Mouse (Mus musculus): Measurements from ENCODE around the gene Lrpprc.
A peak's percentile ranks its signal among the peaks of the same experiment; 100 is the strongest.
"Not testable (repeated sequence)": the region's sequence is repeated elsewhere in the genome, so short reads cannot be mapped to it uniquely, and the experiment has no call there.

The Lrpprc gene

DNA sequence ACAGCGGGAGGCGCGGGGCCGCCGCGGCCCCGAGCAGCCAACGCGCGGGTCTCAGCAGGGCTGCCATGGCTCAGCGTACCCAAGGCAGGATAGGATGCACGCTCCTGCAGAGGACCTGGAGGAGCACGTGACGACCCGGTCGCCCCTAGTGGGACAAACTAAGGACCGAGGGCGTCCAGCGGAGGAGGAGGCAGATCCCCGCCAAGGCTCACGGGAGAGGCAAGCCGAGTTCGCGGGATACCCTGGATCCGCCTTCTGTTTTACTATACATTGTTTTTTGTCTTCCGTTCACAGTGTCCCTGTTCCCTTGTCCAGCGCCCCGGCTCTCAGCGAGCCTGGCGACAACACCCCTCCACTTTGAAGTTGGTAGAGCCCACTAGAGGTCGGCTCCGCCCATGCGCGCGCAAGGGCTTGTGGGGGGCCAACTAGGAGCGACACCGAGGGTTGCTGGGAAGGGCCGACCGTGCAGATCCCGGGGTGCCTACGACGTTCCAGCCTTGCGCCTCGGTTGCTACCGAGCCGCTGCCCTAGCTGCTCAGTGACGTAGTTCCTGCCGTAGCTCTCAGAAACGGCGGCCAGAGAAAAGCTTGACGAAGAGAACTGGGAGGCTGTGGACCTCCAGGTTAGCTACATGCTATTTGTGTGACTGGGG, at the start of gene Lrpprc:
Gene Lrpprc (minus strand): TSS at position 343 of the 652 bp plus-strand sequence.
- DNase-seq (ENCODE audit: low spot score), result peak; percentile 96

DNA sequence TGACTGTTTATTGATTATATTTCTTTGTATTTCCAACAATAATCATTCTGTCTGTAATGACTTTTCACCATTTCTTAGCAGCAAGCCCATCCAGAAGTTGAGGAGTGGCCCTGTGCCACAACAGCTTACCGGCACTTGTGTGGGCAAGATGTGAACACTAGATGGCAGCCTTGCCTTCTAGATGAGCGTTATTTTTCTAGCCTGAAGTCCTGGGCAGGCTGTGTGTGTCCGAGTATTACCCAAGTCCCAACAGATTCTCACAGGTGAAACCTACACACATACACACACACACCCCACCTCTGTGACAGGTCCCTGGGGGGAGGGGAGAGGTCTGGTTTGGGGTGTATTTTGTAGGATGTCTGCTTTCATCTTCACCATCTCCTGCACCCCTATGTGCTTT, 47.2 kb upstream of the Lrpprc start:
- peak; percentile 92 for DNase-seq (ENCODE audit: low spot score)

DNA sequence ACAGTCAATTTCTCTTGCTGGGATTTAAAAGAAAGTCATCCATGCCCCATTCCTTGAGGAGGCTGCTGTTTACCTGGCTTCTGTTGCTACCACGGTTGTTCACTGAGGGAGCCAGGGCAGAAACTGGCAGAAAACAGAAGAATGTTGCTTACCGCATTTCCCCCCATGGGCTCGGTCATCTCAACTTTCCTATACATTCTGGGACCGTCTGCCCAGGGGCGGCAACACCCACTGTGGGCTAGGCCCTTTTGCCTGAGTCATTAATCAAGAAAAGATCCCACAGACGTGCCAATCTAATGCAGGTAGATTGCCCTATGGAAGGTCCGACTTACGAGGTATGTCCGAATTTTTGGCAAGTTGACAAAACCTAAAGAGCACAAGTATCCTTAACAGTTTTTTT, 44.7 kb upstream of the Lrpprc start:
- DNase-seq (ENCODE audit: low spot score), result no peak

DNA sequence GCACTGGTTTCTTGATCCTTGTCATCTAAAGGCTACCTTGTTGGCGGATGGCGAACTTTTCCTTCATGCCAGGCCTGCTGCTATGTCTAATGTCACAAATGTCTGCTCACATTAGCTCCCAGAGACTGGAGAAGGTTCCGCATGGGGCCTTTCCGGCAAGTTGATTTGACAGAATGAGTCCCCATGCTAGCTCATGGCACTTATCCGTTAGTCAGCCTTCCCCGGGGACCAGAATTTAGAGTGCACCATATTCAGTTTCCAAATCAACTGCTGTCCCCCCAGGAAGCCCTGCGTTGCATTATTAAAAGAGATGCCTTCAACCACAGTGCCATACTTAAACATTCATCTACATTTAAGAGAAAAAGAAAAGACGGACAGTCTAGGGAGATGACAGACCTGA, 41.8 kb upstream of the Lrpprc start:
- DNase-seq (ENCODE audit: low spot score), result no peak

DNA sequence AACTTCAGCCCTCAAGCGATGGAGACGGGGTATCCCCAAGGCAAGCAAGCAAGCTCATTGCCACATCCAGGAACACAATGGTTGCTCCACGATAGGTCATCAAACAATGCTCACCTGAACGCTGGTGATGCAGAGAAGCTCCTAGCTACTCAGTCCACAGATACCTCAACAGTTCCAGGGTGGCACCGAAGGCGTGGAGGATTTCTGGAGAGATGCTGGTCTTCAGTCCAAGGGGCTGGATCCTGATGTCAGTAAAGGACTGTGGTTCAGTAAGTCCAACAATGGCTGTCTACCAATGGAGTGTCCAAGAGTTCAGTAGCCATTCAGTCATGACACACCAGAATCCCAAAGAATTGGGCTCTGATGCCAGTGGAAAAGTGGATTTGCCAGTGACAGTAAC, 37.7 kb upstream of the Lrpprc start:
- no peak for DNase-seq (ENCODE audit: low spot score)

- peak; percentile 75 for DNase-seq (ENCODE audit: low spot score)
Measured at GRCm38 (mm10) chr17:84820603-84821002, 30.0 kb upstream of the Lrpprc start.

DNA sequence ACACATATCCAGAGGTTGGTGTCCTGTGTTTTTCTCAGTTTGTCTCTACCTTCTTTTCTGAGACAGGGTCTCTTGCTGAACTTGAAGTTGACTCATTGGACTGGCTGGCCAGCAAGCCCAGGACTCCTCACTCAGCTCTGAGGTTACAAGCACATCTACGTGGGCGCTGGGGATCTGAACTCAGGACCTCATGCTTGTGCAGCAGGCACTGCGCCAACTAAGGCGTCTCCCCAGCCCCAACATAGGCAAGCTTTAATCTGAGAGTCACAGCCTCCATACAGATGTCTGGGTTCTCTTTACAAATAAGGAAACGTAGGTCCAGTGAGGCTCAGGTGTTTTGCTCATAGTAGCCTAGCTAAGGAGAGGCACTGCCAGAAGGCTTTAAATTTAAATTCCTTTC, 27.8 kb upstream of the Lrpprc start:
- DNase-seq (ENCODE audit: low spot score), result no peak

- no peak for DNase-seq (ENCODE audit: low spot score)
Measured at GRCm38 (mm10) chr17:84816014-84816461, 25.4 kb upstream of the Lrpprc start.

DNA sequence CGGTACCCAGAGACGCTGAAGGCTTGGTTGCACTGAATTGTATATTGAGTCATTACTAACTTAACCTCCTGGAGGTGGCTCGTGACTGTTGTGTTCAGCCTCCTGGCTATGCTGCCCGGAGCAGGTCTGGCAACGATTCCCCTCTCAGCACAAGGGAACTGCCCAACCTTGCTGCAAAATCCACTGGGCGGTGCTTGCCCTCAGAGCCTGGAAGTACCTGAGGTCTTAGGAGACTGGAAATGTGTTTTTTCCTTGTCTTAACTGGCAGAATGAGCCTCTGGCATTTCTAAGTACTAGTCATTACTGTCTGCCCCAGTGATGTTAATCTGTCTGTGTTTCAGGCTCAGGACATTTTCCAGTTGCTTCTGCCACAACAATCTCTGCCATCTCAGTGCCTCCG, 24.3 kb upstream of the Lrpprc start:
- no peak for DNase-seq (ENCODE audit: low spot score)

DNA sequence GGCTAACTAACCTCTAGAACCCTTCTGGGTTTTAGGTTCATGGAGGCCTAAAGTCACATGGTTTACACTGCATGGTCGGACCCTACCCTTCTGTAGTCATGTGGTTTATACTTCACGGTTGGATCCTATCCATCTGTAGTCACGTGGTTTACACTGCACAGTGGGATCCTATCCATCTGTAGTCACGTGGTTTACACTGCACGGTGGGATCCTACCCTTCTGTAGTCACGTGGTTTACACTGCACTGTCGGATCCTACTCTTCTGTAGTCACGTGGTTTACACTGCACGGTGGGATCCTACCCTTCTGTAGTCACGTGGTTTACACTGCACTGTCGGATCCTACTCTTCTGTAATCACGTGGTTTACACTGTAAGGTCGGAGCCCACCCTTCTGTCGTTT, 23.6 kb upstream of the Lrpprc start:
- not testable (repeated sequence) for DNase-seq (ENCODE audit: low spot score)

- no peak for DNase-seq (ENCODE audit: low spot score)
Measured at GRCm38 (mm10) chr17:84792006-84792405, 1.4 kb upstream of the Lrpprc start.

- DNase-seq (ENCODE audit: low spot score), result peak; percentile 11
Measured at GRCm38 (mm10) chr17:84791156-84791555, 567 bp upstream of the Lrpprc start.

DNA sequence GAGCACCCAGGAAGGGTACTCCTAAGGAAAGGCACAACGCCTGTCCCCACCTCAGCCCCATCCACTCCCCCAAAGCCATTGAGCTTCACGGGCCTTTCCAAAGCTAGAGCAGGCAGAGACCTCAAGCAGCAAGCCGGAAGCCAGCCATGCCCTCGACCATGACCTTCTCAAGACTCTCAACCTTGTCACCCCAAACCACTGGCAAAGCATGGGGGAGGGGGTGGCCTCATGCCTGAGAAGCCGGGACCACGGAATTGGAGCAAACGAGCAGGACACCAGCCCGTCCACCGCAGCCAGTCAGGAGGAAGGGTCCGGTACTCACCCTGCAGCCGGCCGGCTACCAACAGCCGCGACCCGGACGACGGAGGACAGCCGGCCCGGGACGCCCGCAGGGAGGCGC, 546 bp downstream of the Lrpprc start:
- DNase-seq (ENCODE audit: low spot score), result no peak

DNA sequence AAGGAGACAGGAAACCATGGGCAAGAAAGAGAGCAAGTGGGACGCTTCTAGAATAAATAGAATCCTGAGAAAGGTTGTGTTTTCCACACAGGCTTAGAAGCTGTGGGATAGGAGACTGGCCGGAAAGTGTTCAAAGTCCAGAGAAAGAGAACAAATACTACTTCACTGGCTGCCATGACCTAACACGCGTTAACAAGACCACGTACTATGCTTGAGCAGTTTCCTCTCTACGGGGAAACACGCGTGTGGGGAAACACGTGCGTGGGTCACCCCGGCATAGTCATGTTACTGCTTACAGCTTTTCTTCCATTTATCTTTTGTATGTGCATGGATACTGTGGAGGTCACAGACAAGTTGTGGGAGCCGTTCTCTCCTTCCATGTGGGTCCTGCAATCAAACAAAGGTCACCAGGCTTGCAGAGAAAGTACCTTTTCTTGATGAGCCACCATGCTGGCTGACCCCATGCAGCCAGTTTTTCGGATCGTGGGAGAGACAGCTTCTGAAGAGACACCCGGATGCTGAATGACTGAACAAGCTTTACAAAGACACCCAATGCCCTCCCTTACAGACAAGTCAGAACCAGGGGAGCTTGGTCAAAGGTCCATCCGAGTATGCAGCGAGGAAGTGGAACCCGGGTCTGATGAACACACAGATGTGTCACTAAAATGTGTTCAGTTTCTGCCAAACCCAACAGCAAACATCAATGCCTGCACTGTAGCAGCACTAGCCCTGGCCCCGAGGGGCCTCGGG, 2.0 kb downstream of the Lrpprc start:
- no peak for DNase-seq (ENCODE audit: low spot score)

DNA sequence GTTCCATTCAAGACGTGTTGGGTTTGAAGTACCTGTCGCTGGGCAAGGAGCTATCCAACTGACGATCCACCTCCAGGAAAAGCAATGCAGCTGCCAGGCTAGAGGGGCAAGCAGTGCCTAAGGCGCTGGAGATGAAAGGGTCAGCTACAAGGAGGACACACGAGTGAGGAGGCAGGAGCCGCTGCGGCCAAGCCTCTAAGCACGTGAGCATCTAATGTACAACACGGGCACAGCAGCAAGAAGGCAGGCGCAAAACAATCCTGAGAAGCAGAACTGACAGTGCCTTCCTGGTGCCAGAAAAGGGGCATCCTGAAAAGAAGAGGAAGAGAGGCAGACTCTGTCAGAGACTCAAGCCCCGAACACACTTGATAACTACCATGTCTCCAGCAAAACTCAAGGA, 3.1 kb downstream of the Lrpprc start:
- no peak for DNase-seq (ENCODE audit: low spot score)

DNA sequence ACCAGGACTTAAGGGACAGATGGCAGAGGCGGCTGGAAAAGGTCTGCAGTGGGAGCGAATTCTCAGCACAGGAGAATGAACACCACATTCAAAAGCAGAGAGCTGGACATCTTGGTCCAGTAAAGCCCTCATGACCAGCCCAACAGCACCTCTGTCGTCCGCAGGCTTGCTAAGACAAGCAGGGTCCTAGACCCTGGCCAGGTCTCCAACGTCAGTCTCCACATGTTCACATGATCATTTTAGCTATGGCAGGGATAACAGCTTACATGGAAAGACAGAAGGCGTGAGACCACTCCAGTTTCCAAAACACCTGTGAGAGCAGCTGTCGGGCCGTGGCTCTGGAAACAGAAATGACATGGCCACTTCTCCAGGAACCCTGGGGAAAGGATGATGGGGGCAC, 3.7 kb downstream of the Lrpprc start:
- DNase-seq (ENCODE audit: low spot score), result no peak

DNA sequence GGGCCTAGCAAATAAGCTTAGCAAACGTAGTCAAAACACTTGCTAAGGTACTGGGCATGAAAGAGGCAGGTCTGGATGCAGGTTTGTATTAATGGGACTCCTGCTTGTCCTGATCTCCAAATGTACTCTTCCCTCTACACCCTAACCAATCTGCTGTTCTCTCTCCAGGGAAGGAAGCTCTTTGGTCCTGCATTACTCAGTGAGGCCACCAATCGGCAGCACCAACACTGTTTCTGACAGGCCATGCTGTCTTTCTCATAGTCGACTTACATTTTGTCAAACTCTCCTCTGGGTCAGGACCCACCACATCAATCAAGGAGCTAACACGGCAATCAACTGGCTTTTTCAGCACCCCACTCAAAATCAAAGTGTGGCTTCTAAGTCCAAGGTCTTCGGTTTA, 5.4 kb downstream of the Lrpprc start:
- no peak for DNase-seq (ENCODE audit: low spot score)

GRCm38 (mm10) chr17:84783491-84783890, 7.1 kb downstream of the Lrpprc start:
- DNase-seq (ENCODE audit: low spot score), result no peak

DNA sequence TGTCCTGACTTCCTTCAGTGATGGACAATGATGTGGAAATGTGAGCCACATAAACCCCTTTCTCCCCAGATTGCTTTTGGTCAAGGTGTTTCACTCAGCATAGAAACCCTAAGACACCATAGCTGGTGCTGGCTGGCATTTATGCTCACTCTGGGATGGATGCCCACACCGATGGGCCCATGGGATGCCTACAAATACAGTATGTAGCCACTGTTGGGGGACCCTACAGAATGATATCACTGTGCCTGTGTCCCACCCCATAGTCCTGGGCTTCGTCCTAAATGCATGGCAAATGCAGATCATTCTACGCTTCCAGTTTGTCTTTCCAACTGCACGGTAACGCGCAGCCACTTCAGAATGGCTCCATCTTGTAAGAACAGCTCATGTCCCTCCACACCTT, 10.3 kb downstream of the Lrpprc start:
- no peak for DNase-seq (ENCODE audit: low spot score)

GRCm38 (mm10) chr17:84778477-84778978, 12.1 kb downstream of the Lrpprc start:
- DNase-seq (ENCODE audit: low spot score), result no peak

DNA sequence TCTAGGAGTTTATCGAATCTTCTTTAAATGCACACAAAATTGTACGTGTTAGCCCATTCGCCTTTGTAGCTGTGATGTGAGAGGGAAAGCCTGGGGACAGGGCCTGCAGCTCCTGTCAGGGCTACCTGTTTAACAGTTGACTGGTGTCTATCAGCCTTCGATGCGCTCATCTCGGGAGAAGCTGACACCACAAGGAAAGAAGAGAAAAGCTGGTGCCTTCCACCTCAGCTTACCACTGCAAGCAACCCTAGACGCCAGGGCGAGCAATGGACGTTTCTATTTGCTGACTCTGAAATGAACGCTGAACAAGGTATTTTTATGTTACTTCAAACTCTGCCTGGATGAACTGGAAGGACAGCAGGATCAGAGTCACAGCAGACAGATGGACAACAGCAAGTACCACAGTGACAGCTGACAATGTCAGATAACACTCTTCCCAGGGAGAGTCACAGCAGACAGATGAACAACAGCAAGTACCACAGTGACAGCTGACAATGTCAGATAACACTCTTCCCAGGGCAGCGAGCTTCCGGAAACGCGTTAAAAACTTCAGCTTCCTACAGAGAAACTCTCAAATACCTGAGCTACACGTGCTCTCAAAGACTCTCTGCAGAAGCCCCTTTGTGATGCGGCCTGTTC, 14.1 kb downstream of the Lrpprc start:
- peak; percentile 21 for DNase-seq (ENCODE audit: low spot score)

- no peak for DNase-seq (ENCODE audit: low spot score)
Measured at GRCm38 (mm10) chr17:84775291-84775690, 15.3 kb downstream of the Lrpprc start.

- DNase-seq (ENCODE audit: low spot score), result no peak
Measured at GRCm38 (mm10) chr17:84771882-84772281, 18.7 kb downstream of the Lrpprc start.
